Mouse (Mus musculus): ENCODE measurements around the gene Fgf18.

The Fgf18 gene

GRCm38 (mm10) chr11:33147171-33147571 is at the start of gene Fgf18:
Gene Fgf18, minus strand, starts transcription at chr11:33147400.
- DNase-seq: peak; percentile 15

- DNase-seq: peak; percentile 35
Observed at GRCm38 (mm10) chr11:33196447-33197132, 49.4 kb upstream of the Fgf18 start.

- DNase-seq: peak; percentile 26
Observed at GRCm38 (mm10) chr11:33195531-33196446, 48.6 kb upstream of the Fgf18 start.

- DNase-seq: no peak
Observed at GRCm38 (mm10) chr11:33195061-33195460, 47.9 kb upstream of the Fgf18 start.

- no peak for DNase-seq
Observed at GRCm38 (mm10) chr11:33193695-33194094, 46.5 kb upstream of the Fgf18 start.

- DNase-seq: no peak
Observed at GRCm38 (mm10) chr11:33181804-33182203, 34.6 kb upstream of the Fgf18 start.

GRCm38 (mm10) chr11:33180701-33181116 is 33.5 kb upstream of the Fgf18 start:
- DNase-seq: no peak

GRCm38 (mm10) chr11:33179802-33180201 is 32.6 kb upstream of the Fgf18 start:
- no peak for DNase-seq

GRCm38 (mm10) chr11:33176525-33177245 is 29.5 kb upstream of the Fgf18 start:
- DNase-seq: peak; percentile 53

GRCm38 (mm10) chr11:33175768-33176167 is 28.6 kb upstream of the Fgf18 start:
- DNase-seq: no peak

GRCm38 (mm10) chr11:33170489-33170888 is 23.3 kb upstream of the Fgf18 start:
- DNase-seq: peak; percentile 44

- peak; percentile 100 for DNase-seq
Observed at GRCm38 (mm10) chr11:33162998-33163506, 15.9 kb upstream of the Fgf18 start, which contains the start of gene Npm1. Gene Npm1, minus strand, starts transcription at chr11:33163206.

GRCm38 (mm10) chr11:33162211-33162997 is 15.2 kb upstream of the Fgf18 start:
- DNase-seq: peak; percentile 47

GRCm38 (mm10) chr11:33159741-33160140 is 12.5 kb upstream of the Fgf18 start:
- no peak for DNase-seq

- no peak for DNase-seq
Observed at GRCm38 (mm10) chr11:33157453-33158196, 10.4 kb upstream of the Fgf18 start.

GRCm38 (mm10) chr11:33156436-33157015 is 9.3 kb upstream of the Fgf18 start:
- no peak for DNase-seq

GRCm38 (mm10) chr11:33154459-33154858 is 7.3 kb upstream of the Fgf18 start:
- DNase-seq: no peak

GRCm38 (mm10) chr11:33152997-33153396 is 5.8 kb upstream of the Fgf18 start:
- DNase-seq: no peak

- DNase-seq: no peak
Observed at GRCm38 (mm10) chr11:33151780-33152145, 4.6 kb upstream of the Fgf18 start.

- DNase-seq: no peak
Observed at GRCm38 (mm10) chr11:33151128-33151779, 4.1 kb upstream of the Fgf18 start.

Data from cerebellum, adult 11 months (tissue).